Mouse (Mus musculus): ENCODE data around the gene Zfhx3. TPM values are rescaled to one million over a fixed set of nuclear protein-coding genes. Genes with fewer than 3 reads are reported as not detected.
A peak's percentile ranks its signal among the peaks of the same experiment; 100 is the strongest.
"Not testable (repeated sequence)": the region's sequence is repeated elsewhere in the genome, so short reads cannot be mapped to it uniquely, and the experiment has no call there.

Zfhx3 gene
- 10 to 100 TPM; 39.3 to 58.8 TPM for total RNA-seq (2021)
- long read RNA-seq, experiment 1, partial matches to known transcripts: 0 of 14 reads
- long read RNA-seq, experiment 1, other reads (novel, unspliced or antisense): 14 of 14 reads
- long read RNA-seq, experiment 2, partial matches to known transcripts: 0 of 8 reads
- long read RNA-seq, experiment 2, other reads (novel, unspliced or antisense): 8 of 8 reads

- no peak for DNase-seq
Observed at GRCm38 (mm10) chr8:107941922-107942694, at the start of gene Zfhx3. Gene Zfhx3, plus strand, starts transcription at chr8:107942644.

- no peak for DNase-seq
Observed at GRCm38 (mm10) chr8:107918984-107919383, 23.5 kb upstream of the Zfhx3 start.

GRCm38 (mm10) chr8:107926149-107926548 is 16.3 kb upstream of the Zfhx3 start:
- DNase-seq: no peak

GRCm38 (mm10) chr8:107936725-107937124 is 5.7 kb upstream of the Zfhx3 start:
- no peak for DNase-seq

- not testable (repeated sequence) for DNase-seq
Observed at GRCm38 (mm10) chr8:107938231-107938630, 4.2 kb upstream of the Zfhx3 start.

GRCm38 (mm10) chr8:107940181-107940580 is 2.3 kb upstream of the Zfhx3 start:
- DNase-seq: no peak

GRCm38 (mm10) chr8:107942752-107943510 is 487 bp downstream of the Zfhx3 start:
- DNase-seq: no peak

- no peak for DNase-seq
Observed at GRCm38 (mm10) chr8:107943550-107944348, 1.3 kb downstream of the Zfhx3 start.

GRCm38 (mm10) chr8:107944676-107945600 is 2.5 kb downstream of the Zfhx3 start:
- peak; percentile 8 to 18 for DNase-seq

GRCm38 (mm10) chr8:107946888-107947287 is 4.4 kb downstream of the Zfhx3 start:
- DNase-seq: no peak

GRCm38 (mm10) chr8:107955887-107956286 is 13.4 kb downstream of the Zfhx3 start:
- peak in 1 of 2 experiments; percentile 35 for DNase-seq

- DNase-seq: no peak
Observed at GRCm38 (mm10) chr8:107957566-107957965, 15.1 kb downstream of the Zfhx3 start.

- DNase-seq: no peak
Observed at GRCm38 (mm10) chr8:107960466-107960865, 18.0 kb downstream of the Zfhx3 start.

GRCm38 (mm10) chr8:107960878-107961277 is 18.4 kb downstream of the Zfhx3 start:
- no peak for DNase-seq

GRCm38 (mm10) chr8:107972198-107972597 is 29.8 kb downstream of the Zfhx3 start:
- DNase-seq: no peak

GRCm38 (mm10) chr8:107974451-107974850 is 32.0 kb downstream of the Zfhx3 start:
- DNase-seq: no peak

- no peak for DNase-seq
Observed at GRCm38 (mm10) chr8:107978247-107978646, 35.8 kb downstream of the Zfhx3 start.

GRCm38 (mm10) chr8:107980618-107981017 is 38.2 kb downstream of the Zfhx3 start:
- no peak for DNase-seq

- DNase-seq: no peak
Observed at GRCm38 (mm10) chr8:107986629-107987028, 44.2 kb downstream of the Zfhx3 start.

GRCm38 (mm10) chr8:107998874-107999273 is 56.4 kb downstream of the Zfhx3 start:
- DNase-seq: no peak

- DNase-seq: peak; percentile 17 to 22
Observed at GRCm38 (mm10) chr8:108011516-108011915, 69.1 kb downstream of the Zfhx3 start.

Measured in adrenal gland, postnatal 36 days (tissue).